In genomic region chr12:57550181-57550808, GRCm38 (mm10) we compare ENCODE assay signal across 18 mouse cellular contexts. TPM values are rescaled to one million over a fixed set of nuclear protein-coding genes. Genes with fewer than 3 reads are reported as not detected.
DNase-seq lines count a peak whose midpoint lies in the region; ATAC-seq and TF ChIP-seq lines count a peak whose summit lies in the region.
"Had no signal": no experiment of that assay in that cellular context is flagged by ENCODE, and none has a peak within 500 bp of the region (broad histone marks: within the 10 kb centered on the region; RNA-seq: fewer than 3 reads in every experiment).

No protein-coding gene starts in this region.

- H3K36me3 ChIP-seq in forebrain, embryonic 14.5 days (ENCODE audit: control insufficient read depth, insufficient read depth, low read length), result no peaks in the 10 kb centered on the region
- no peaks in the 10 kb centered on the region for H3K36me3 ChIP-seq in forebrain, embryonic 15.5 days
- H3K36me3 ChIP-seq in lung, embryonic 15.5 days, result no peaks in the 10 kb centered on the region
- no peaks in the 10 kb centered on the region for H3K36me3 ChIP-seq in midbrain, embryonic 14.5 days (ENCODE audit: control insufficient read depth, insufficient read depth, low read length)
- H3K36me3 ChIP-seq: limb, embryonic 13.5 days had no signal

- H3K27me3 ChIP-seq in forebrain, embryonic 14.5 days (replicated peaks; ENCODE audit: control insufficient read depth, insufficient read depth, low read length), result peaks cover 94% of the 10 kb centered on the region
- H3K27me3 ChIP-seq in forebrain, embryonic 15.5 days, result peaks cover 99% of the 10 kb centered on the region
- peaks cover 95% of the 10 kb centered on the region for H3K27me3 ChIP-seq in lung, embryonic 15.5 days
- H3K27me3 ChIP-seq in midbrain, embryonic 14.5 days (ENCODE audit: control insufficient read depth, insufficient read depth, low read length), result peaks cover 96% of the 10 kb centered on the region

- H3K4me2 ChIP-seq in forebrain, embryonic 14.5 days (ENCODE audit: low read length), result no peak overlapping the region
- no peak overlapping the region for H3K4me2 ChIP-seq in forebrain, embryonic 15.5 days (replicated peaks)
- peak overlapping the region; percentile 90 for H3K4me2 ChIP-seq in lung, embryonic 15.5 days
- peak overlapping the region; percentile 8; the same call in 1 of the 2 replicates for H3K4me2 ChIP-seq in midbrain, embryonic 14.5 days (ENCODE audit: low read length)
- H3K4me2 ChIP-seq: limb, embryonic 13.5 days had no signal

- H3K4me1 ChIP-seq in forebrain, embryonic 14.5 days (ENCODE audit: control insufficient read depth, insufficient read depth, low read length), result 0 out of 2 replicates have a peak, but pooled peaks cover 2% of the 10 kb centered on the region
- H3K4me1 ChIP-seq in forebrain, embryonic 15.5 days, result peaks cover 22% of the 10 kb centered on the region
- H3K4me1 ChIP-seq in lung, embryonic 15.5 days, result peaks cover 10% of the 10 kb centered on the region
- 0 out of 2 replicates have a peak, but pooled peaks cover 8% of the 10 kb centered on the region for H3K4me1 ChIP-seq in midbrain, embryonic 14.5 days (ENCODE audit: control insufficient read depth, insufficient read depth, low read length)

- WGBS in forebrain, embryonic 14.5 days, result 2% methylated on average over 31 of the region's 31 CpGs
- under 1% methylated on average over 31 of the region's 31 CpGs for WGBS in forebrain, embryonic 15.5 days
- 5% methylated on average over 31 of the region's 31 CpGs for WGBS in lung, embryonic 15.5 days
- WGBS in midbrain, embryonic 14.5 days, result under 1% methylated on average over 31 of the region's 31 CpGs

- H3K9ac ChIP-seq in forebrain, embryonic 14.5 days (ENCODE audit: low read length), result no peak overlapping the region
- H3K9ac ChIP-seq in forebrain, embryonic 15.5 days (replicated peaks), result no peak overlapping the region
- peak overlapping the region; percentile 29 for H3K9ac ChIP-seq in lung, embryonic 15.5 days
- no peak overlapping the region for H3K9ac ChIP-seq in midbrain, embryonic 14.5 days (replicated peaks; ENCODE audit: low read length)
- H3K9ac ChIP-seq: limb, embryonic 13.5 days had no signal

- no peak for TF ChIP-seq CTCF in left cerebral cortex, adult 2 months (IDR thresholded peaks at IDR 0.05)

- no peak for ATAC-seq in forebrain, embryonic 14.5 days
- ATAC-seq in forebrain, embryonic 15.5 days (replicated peaks), result no peak
- no peak for ATAC-seq in lung, embryonic 15.5 days (ENCODE audit: borderline replicate concordance, extremely low read depth, low FRiP score, low TSS enrichment)
- ATAC-seq in midbrain, embryonic 14.5 days (ENCODE audit: low FRiP score, low TSS enrichment), result no peak
- ATAC-seq: hindbrain, embryonic 16.5 days had no signal

- no peaks in the 10 kb centered on the region for H3K9me3 ChIP-seq in forebrain, embryonic 14.5 days (replicated peaks; ENCODE audit: control insufficient read depth, low read length)
- H3K9me3 ChIP-seq in forebrain, embryonic 15.5 days, result no peaks in the 10 kb centered on the region
- H3K9me3 ChIP-seq in lung, embryonic 15.5 days, result no peaks in the 10 kb centered on the region
- H3K9me3 ChIP-seq in midbrain, embryonic 14.5 days (ENCODE audit: control insufficient read depth, low read length), result no peaks in the 10 kb centered on the region
- H3K9me3 ChIP-seq: limb, embryonic 13.5 days had no signal

- intact Hi-C loops in left cerebral cortex, adult 2 months (cut with DNase I), result no loop called here

- peak; percentile 3 for DNase-seq in forebrain, embryonic 14.5 days (ENCODE audit: low spot score)
- no peak for DNase-seq in lung, postnatal 36 days
- DNase-seq in ZHBTc4 (ENCODE audit: low read depth, low spot score), result peak; percentile 17
- DNase-seq in midbrain, embryonic 14.5 days, result no peak
- no peak for DNase-seq in left cerebral cortex, adult 2 months (ENCODE audit: extremely low spot score in 1 of 2, low spot score in 2 of 2)
- DNase-seq: cerebellum, adult 18-20 months; gastrocnemius, adult 2 months; thymus, adult 2 months had no signal

- H3K4me3 ChIP-seq in forebrain, embryonic 14.5 days (ENCODE audit: low read depth, low read length), result no peak overlapping the region
- no peak overlapping the region for H3K4me3 ChIP-seq in forebrain, embryonic 15.5 days
- H3K4me3 ChIP-seq in lung, embryonic 15.5 days, result peak overlapping the region; percentile 19
- H3K4me3 ChIP-seq in midbrain, embryonic 14.5 days (replicated peaks; ENCODE audit: low read depth, low read length), result no peak overlapping the region
- H3K4me3 ChIP-seq in left cerebral cortex, adult 2 months, result no peak overlapping the region
- H3K4me3 ChIP-seq: gastrocnemius, adult 2 months; limb, embryonic 13.5 days; myocyte had no signal

- no peak overlapping the region for H3K27ac ChIP-seq in forebrain, embryonic 14.5 days (ENCODE audit: low read depth, low read length)
- H3K27ac ChIP-seq in forebrain, embryonic 15.5 days (replicated peaks), result no peak overlapping the region
- no peak overlapping the region for H3K27ac ChIP-seq in lung, embryonic 15.5 days
- no peak overlapping the region for H3K27ac ChIP-seq in midbrain, embryonic 14.5 days (replicated peaks; ENCODE audit: low read depth, low read length)
- no peak overlapping the region for H3K27ac ChIP-seq in left cerebral cortex, adult 2 months
- H3K27ac ChIP-seq: gastrocnemius, adult 2 months; kidney, postnatal 0 days; limb, embryonic 13.5 days had no signal

RNA-seq across cellular contexts. Expression of gene Foxa1, which starts 3.6 kb away (rescaled TPM):
- polyA plus RNA-seq in forebrain, embryonic 14.5 days (2014; fragmentation: Nextera tagmentation; extraction: Ambion mirVana), result 0.63 and 0.75 TPM in 2 replicates
- 0.10 and 0.20 TPM in 2 replicates for polyA plus RNA-seq in forebrain, embryonic 15.5 days (2015; fragmentation: Nextera tagmentation; extraction: Ambion mirVana)
- polyA plus RNA-seq in lung, embryonic 15.5 days (2015; fragmentation: Nextera tagmentation; extraction: Ambion mirVana), result 14.8 and 18.0 TPM in 2 replicates
- polyA plus RNA-seq in midbrain, embryonic 14.5 days (2014; fragmentation: Nextera tagmentation; extraction: Ambion mirVana), result 2.4 and 3.1 TPM in 2 replicates
- total RNA-seq in left cerebral cortex, adult 2 months (2021), result not detected
- total RNA-seq: gastrocnemius, adult 2 months; layer of hippocampus, postnatal 14 days; MEL had no signal
- polyA plus RNA-seq: C2C12; limb, embryonic 13.5 days; myocyte; spleen, adult 2 months had no signal

RNA-seq across cellular contexts. Expression of gene Ttc6, which starts 13.6 kb away (rescaled TPM):
- polyA plus RNA-seq in forebrain, embryonic 14.5 days (2014; fragmentation: Nextera tagmentation; extraction: Ambion mirVana), result 0.24 and 0.61 TPM in 2 replicates
- 0.11 and 0.27 TPM in 2 replicates for polyA plus RNA-seq in forebrain, embryonic 15.5 days (2015; fragmentation: Nextera tagmentation; extraction: Ambion mirVana)
- 5.9 and 7.4 TPM in 2 replicates for polyA plus RNA-seq in lung, embryonic 15.5 days (2015; fragmentation: Nextera tagmentation; extraction: Ambion mirVana)
- 1.4 and 1.6 TPM in 2 replicates for polyA plus RNA-seq in midbrain, embryonic 14.5 days (2014; fragmentation: Nextera tagmentation; extraction: Ambion mirVana)
- total RNA-seq in left cerebral cortex, adult 2 months (2021), result under 1 TPM in 1 of 2 experiments, not detected in 1; 0.05 TPM
- total RNA-seq: gastrocnemius, adult 2 months; MEL had no signal
- polyA plus RNA-seq: C2C12, myocyte had no signal

Comparison
In these comparisons a context has a peak if more than half of its experiments do, and no peak if none do; other contexts are left out.
1. DNase-seq: peak in forebrain, embryonic 14.5 days (single experiment) and ZHBTc4 (single experiment); none in lung, postnatal 36 days (single experiment), midbrain, embryonic 14.5 days (single experiment) and left cerebral cortex, adult 2 months (0 of 2).
2. H3K4me2 ChIP-seq: peak in lung, embryonic 15.5 days (single experiment) and midbrain, embryonic 14.5 days (single experiment); none in forebrain, embryonic 14.5 days (single experiment) and forebrain, embryonic 15.5 days (single experiment).